Comparison of ENCODE assay signal across 31 mouse cellular contexts in the genomic region with DNA sequence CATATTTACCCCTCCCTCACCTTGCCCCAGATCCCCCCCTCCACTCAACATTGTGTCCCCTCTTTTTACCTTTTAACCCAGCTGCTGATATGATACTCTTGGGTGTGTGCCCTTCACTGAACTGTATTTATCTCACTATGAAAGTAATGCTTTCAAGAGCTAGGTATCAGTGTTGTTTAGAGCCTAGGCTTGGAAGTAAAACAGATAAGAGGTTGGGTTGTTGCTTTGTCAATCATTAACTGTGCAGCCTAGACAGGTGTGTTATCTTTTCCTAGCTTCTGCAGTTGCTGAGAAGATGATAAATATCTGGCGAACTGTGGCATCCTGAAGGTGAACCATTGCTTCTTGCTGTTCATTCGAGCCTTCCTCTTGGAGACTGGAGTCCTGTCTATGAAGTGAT.
"Had no signal": no experiment of that assay in that cellular context is flagged by ENCODE, and none has a peak within 500 bp of the region (broad histone marks: within the 10 kb centered on the region; RNA-seq: fewer than 3 reads in every experiment).

No protein-coding gene starts in this region.

- H3K27ac ChIP-seq: heart, embryonic 10.5 days; heart, embryonic 13.5 days; heart, embryonic 15.5 days; hindbrain, embryonic 10.5 days; hindbrain, embryonic 12.5 days; hindbrain, embryonic 13.5 days; hindbrain, embryonic 14.5 days; hindbrain, embryonic 15.5 days; hindbrain, postnatal 0 days; kidney, embryonic 15.5 days; kidney, postnatal 0 days; layer of hippocampus, adult 2 months; left cerebral cortex, adult 2 months had no signal

- H3K27me3 ChIP-seq: heart, embryonic 12.5 days; heart, embryonic 13.5 days; heart, embryonic 15.5 days; hindbrain, embryonic 12.5 days; hindbrain, embryonic 13.5 days; hindbrain, embryonic 15.5 days; kidney, embryonic 15.5 days had no signal

- H3K9ac ChIP-seq: heart, embryonic 12.5 days; heart, embryonic 13.5 days; heart, embryonic 15.5 days; hindbrain, embryonic 12.5 days; hindbrain, embryonic 13.5 days; hindbrain, embryonic 14.5 days; hindbrain, embryonic 15.5 days; kidney, embryonic 15.5 days had no signal

- H3K4me2 ChIP-seq: heart, embryonic 11.5 days; heart, embryonic 12.5 days; heart, embryonic 13.5 days; heart, embryonic 15.5 days; hindbrain, embryonic 12.5 days; hindbrain, embryonic 13.5 days; hindbrain, embryonic 14.5 days; hindbrain, embryonic 15.5 days; kidney, embryonic 15.5 days had no signal

- H3K9me3 ChIP-seq: heart, embryonic 10.5 days; heart, embryonic 12.5 days; heart, embryonic 13.5 days; heart, embryonic 15.5 days; hindbrain, embryonic 10.5 days; hindbrain, embryonic 12.5 days; hindbrain, embryonic 13.5 days; hindbrain, embryonic 15.5 days; kidney, embryonic 15.5 days had no signal

- H3K4me3 ChIP-seq: heart, embryonic 10.5 days; heart, embryonic 12.5 days; heart, embryonic 13.5 days; heart, embryonic 15.5 days; hindbrain, embryonic 10.5 days; hindbrain, embryonic 12.5 days; hindbrain, embryonic 13.5 days; hindbrain, embryonic 15.5 days; kidney, embryonic 15.5 days; layer of hippocampus, adult 2 months; left cerebral cortex, adult 2 months had no signal

- DNase-seq: heart, postnatal 10 days; heart, postnatal 14 days; heart, postnatal 36 days; heart, postnatal 4 days; kidney, adult 11 months; kidney, adult 18-20 months; kidney, adult 2 months; kidney, adult 8-10 months; kidney, adult 9 months; kidney, postnatal 10 days; kidney, postnatal 25 days; kidney, postnatal 36 days; kidney, postnatal 4 days; layer of hippocampus, adult 9-11 months; layer of hippocampus, postnatal 36 days had no signal

- H3K36me3 ChIP-seq: heart, embryonic 10.5 days; heart, embryonic 12.5 days; heart, embryonic 13.5 days; heart, embryonic 15.5 days; hindbrain, embryonic 10.5 days; hindbrain, embryonic 12.5 days; hindbrain, embryonic 13.5 days; hindbrain, embryonic 15.5 days; kidney, embryonic 15.5 days had no signal

- ATAC-seq: hindbrain, embryonic 16.5 days; hindbrain, postnatal 0 days had no signal

- H3K4me1 ChIP-seq: hindbrain, embryonic 10.5 days; hindbrain, embryonic 12.5 days had no signal
